In the genomic region with DNA sequence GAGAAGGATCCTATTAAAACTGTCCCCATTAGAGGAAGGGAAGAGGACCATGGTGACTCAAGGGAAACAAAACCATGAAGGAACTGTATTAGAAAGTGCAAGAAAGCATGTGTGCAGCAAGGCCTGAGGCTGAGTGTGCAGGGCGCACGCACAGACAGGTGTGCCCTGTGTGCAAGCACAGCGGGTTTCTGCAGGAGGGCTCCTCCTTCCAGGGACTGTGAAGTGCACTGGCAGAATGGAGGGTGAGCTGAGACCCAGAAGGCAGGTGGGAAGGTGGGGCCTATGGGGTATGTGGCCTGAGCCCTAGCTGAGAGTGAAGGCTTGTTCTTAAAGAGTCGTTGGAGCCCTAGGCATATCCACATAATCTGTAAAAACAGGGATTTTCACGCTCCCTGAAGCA, we compare ENCODE assay signal across 9 mouse cellular contexts. TPM values are rescaled to one million over a fixed set of nuclear protein-coding genes. Genes with fewer than 3 reads are reported as not detected.
DNase-seq lines count a peak whose midpoint lies in the region; ATAC-seq and TF ChIP-seq lines count a peak whose summit lies in the region.
"Had no signal": no experiment of that assay in that cellular context is flagged by ENCODE, and none has a peak within 500 bp of the region (broad histone marks: within the 10 kb centered on the region; RNA-seq: fewer than 3 reads in every experiment).

No protein-coding gene starts in this region.

- no peak overlapping the region for H3K4me3 ChIP-seq in heart, embryonic 14.5 days (ENCODE audit: control insufficient read depth in 1 of 2, insufficient read depth in 1 of 2, low read depth in 1 of 2, low read length in 2 of 2)
- H3K4me3 ChIP-seq in heart, adult 2 months = no peak overlapping the region
- H3K4me3 ChIP-seq in embryonic facial prominence, embryonic 10.5 days = peak overlapping the region; percentile 96
- peak overlapping the region; percentile 70 for H3K4me3 ChIP-seq in intestine, embryonic 14.5 days (ENCODE audit: low read depth, low read length)
- peak overlapping the region; percentile 80 for H3K4me3 ChIP-seq in midbrain, postnatal 0 days (ENCODE audit: low read depth, low read length)
- H3K4me3 ChIP-seq: myocyte had no signal

- H3K27me3 ChIP-seq in heart, embryonic 14.5 days (ENCODE audit: control insufficient read depth, insufficient read depth, low read length) = no peaks in the 10 kb centered on the region
- H3K27me3 ChIP-seq in heart, adult 2 months (ENCODE audit: control insufficient read depth, insufficient read depth, low read length) = peaks cover 3% of the 10 kb centered on the region
- no peaks in the 10 kb centered on the region for H3K27me3 ChIP-seq in embryonic facial prominence, embryonic 10.5 days (replicated peaks; ENCODE audit: low read depth, poor library complexity, severe bottlenecking)
- H3K27me3 ChIP-seq in intestine, embryonic 14.5 days (replicated peaks; ENCODE audit: control insufficient read depth, insufficient read depth, low read length) = no peaks in the 10 kb centered on the region
- H3K27me3 ChIP-seq in midbrain, postnatal 0 days (ENCODE audit: insufficient read depth, low read length) = no peaks in the 10 kb centered on the region

- TF ChIP-seq EP300 in heart, adult 2 months (IDR thresholded peaks at IDR 0.05; ENCODE audit: insufficient read depth, low read depth, low read length) = no peak

- peak overlapping the region; percentile 84 for H3K4me2 ChIP-seq in heart, embryonic 14.5 days (ENCODE audit: low read length)
- peak overlapping the region; percentile 66 for H3K4me2 ChIP-seq in intestine, embryonic 14.5 days (ENCODE audit: low read length)
- H3K4me2 ChIP-seq in midbrain, postnatal 0 days (ENCODE audit: low read depth, low read length, poor library complexity, severe bottlenecking) = peak overlapping the region; percentile 96

- no peak overlapping the region; the same call in 1 of the 2 replicates for H3K9ac ChIP-seq in heart, embryonic 14.5 days (ENCODE audit: low read length)
- no peak overlapping the region for H3K9ac ChIP-seq in heart, adult 2 months (ENCODE audit: low read depth, low read length)
- peak overlapping the region; percentile 90; the same call in 1 of the 2 replicates for H3K9ac ChIP-seq in intestine, embryonic 14.5 days (ENCODE audit: low read length)
- H3K9ac ChIP-seq in midbrain, postnatal 0 days (replicated peaks; ENCODE audit: low read length, poor library complexity, severe bottlenecking) = 0 out of 2 replicates have a peak overlapping the region, but pooled peaks have one; percentile 92

- no peak overlapping the region for H3K27ac ChIP-seq in heart, embryonic 14.5 days (replicated peaks in 1 of 2; ENCODE audit: control insufficient read depth in 1 of 2, insufficient read depth in 1 of 2, low read depth in 2 of 2, low read length in 2 of 2)
- no peak overlapping the region for H3K27ac ChIP-seq in heart, adult 2 months
- peak overlapping the region; percentile 97 for H3K27ac ChIP-seq in embryonic facial prominence, embryonic 10.5 days (replicated peaks)
- no peak overlapping the region for H3K27ac ChIP-seq in intestine, embryonic 14.5 days (ENCODE audit: low read depth)
- no peak overlapping the region for H3K27ac ChIP-seq in midbrain, postnatal 0 days (ENCODE audit: low read depth, low read length)

- DNase-seq in heart, adult 2 months = no peak
- no peak for DNase-seq in embryonic facial prominence, embryonic 10.5 days (ENCODE audit: low spot score)
- no peak for DNase-seq in intestine, embryonic 14.5 days (ENCODE audit: low spot score)
- DNase-seq in midbrain, postnatal 0 days (ENCODE audit: low spot score) = no peak
- DNase-seq in spleen, postnatal 4 days (ENCODE audit: low spot score in 2 of 2) = no peak
- DNase-seq in left cerebral cortex, postnatal 4 days = no peak
- DNase-seq in adipocyte (ENCODE audit: low spot score) = no peak

- peaks cover 9 to 19% of the 10 kb centered on the region in 2 experiments; a peak in 3 of 4 replicates for H3K4me1 ChIP-seq in heart, embryonic 14.5 days (ENCODE audit: control insufficient read depth in 2 of 2, insufficient read depth in 2 of 2, low read length in 2 of 2)
- no peaks in the 10 kb centered on the region for H3K4me1 ChIP-seq in heart, adult 2 months (ENCODE audit: control insufficient read depth, insufficient read depth, low read length)
- H3K4me1 ChIP-seq in embryonic facial prominence, embryonic 10.5 days = peaks cover 55% of the 10 kb centered on the region
- H3K4me1 ChIP-seq in intestine, embryonic 14.5 days (replicated peaks; ENCODE audit: control insufficient read depth, insufficient read depth, low read length) = peaks cover 29% of the 10 kb centered on the region
- peaks cover 6% of the 10 kb centered on the region; the same call in 1 of the 2 replicates for H3K4me1 ChIP-seq in midbrain, postnatal 0 days (ENCODE audit: insufficient read depth, low read length)

- TF ChIP-seq POLR2A in heart, adult 2 months (IDR thresholded peaks at IDR 0.05; ENCODE audit: insufficient read depth, low read depth, low read length) = no peak

- peaks cover 8% of the 10 kb centered on the region; the same call in 1 of the 2 replicates for H3K36me3 ChIP-seq in heart, embryonic 14.5 days (ENCODE audit: control insufficient read depth, insufficient read depth, low read length)
- no peaks in the 10 kb centered on the region for H3K36me3 ChIP-seq in heart, adult 2 months (ENCODE audit: control insufficient read depth, insufficient read depth, low read length)
- peaks cover 51% of the 10 kb centered on the region for H3K36me3 ChIP-seq in embryonic facial prominence, embryonic 10.5 days (replicated peaks)
- H3K36me3 ChIP-seq in intestine, embryonic 14.5 days (ENCODE audit: control insufficient read depth, insufficient read depth, low read length) = peaks cover 16% of the 10 kb centered on the region
- H3K36me3 ChIP-seq in midbrain, postnatal 0 days (ENCODE audit: insufficient read depth, low read length) = no peaks in the 10 kb centered on the region

- ATAC-seq in heart, embryonic 14.5 days (ENCODE audit: insufficient number of reproducible peaks, insufficient read depth, low FRiP score, low read depth) = no peak
- no peak for ATAC-seq in intestine, embryonic 14.5 days (replicated peaks; ENCODE audit: low FRiP score, low TSS enrichment, low read depth)
- no peak for ATAC-seq in midbrain, postnatal 0 days (ENCODE audit: low FRiP score)

- H3K9me3 ChIP-seq in heart, embryonic 14.5 days (ENCODE audit: control insufficient read depth, low read length) = no peaks in the 10 kb centered on the region
- H3K9me3 ChIP-seq in embryonic facial prominence, embryonic 10.5 days = no peaks in the 10 kb centered on the region
- H3K9me3 ChIP-seq in intestine, embryonic 14.5 days (ENCODE audit: control insufficient read depth, low read length) = no peaks in the 10 kb centered on the region
- H3K9me3 ChIP-seq in midbrain, postnatal 0 days (ENCODE audit: low read length) = no peaks in the 10 kb centered on the region

- H3K79me2 ChIP-seq in heart, adult 2 months (replicated peaks; ENCODE audit: control insufficient read depth, insufficient read depth, low read length) = no peaks in the 10 kb centered on the region

- intact Hi-C loops in heart, adult 2 months (cut with DNase I) = no loop called here
- intact Hi-C loops in left cerebral cortex, postnatal 4 days (cut with DNase I) = no loop called here

- TF ChIP-seq CTCF in heart, adult 2 months (IDR thresholded peaks at IDR 0.05) = no peak
- TF ChIP-seq CTCF in midbrain, postnatal 0 days (IDR thresholded peaks at IDR 0.05) = no peak

- 66% methylated on average over 5 of the region's 5 CpGs for WGBS in heart, embryonic 14.5 days
- 81% methylated on average over 5 of the region's 5 CpGs for WGBS in heart, adult 2 months
- 46% methylated on average over 5 of the region's 5 CpGs for WGBS in embryonic facial prominence, embryonic 10.5 days
- WGBS in intestine, embryonic 14.5 days = 36% methylated on average over 5 of the region's 5 CpGs
- WGBS in midbrain, postnatal 0 days = 36% methylated on average over 5 of the region's 5 CpGs

RNA-seq across cellular contexts. Expression of gene Ptprf, which starts 1.9 kb away (rescaled TPM):
- polyA plus RNA-seq in heart, embryonic 14.5 days (2014; fragmentation: Nextera tagmentation; extraction: Ambion mirVana) = 19.6 and 19.7 TPM in 2 replicates
- total RNA-seq in heart, adult 2 months (2021) = 1 to 10 TPM; 5.8 to 6.3 TPM
- polyA plus RNA-seq in heart, adult 2 months (2012; rRNA removed) = 6.6 and 7.8 TPM in 2 replicates
- 88.2 and 95.5 TPM in 2 replicates for polyA plus RNA-seq in embryonic facial prominence, embryonic 10.5 days (2016; fragmentation: Nextera tagmentation; extraction: Ambion mirVana)
- polyA plus RNA-seq in intestine, embryonic 14.5 days (2014; fragmentation: Nextera tagmentation; extraction: Ambion mirVana) = 69.1 and 73.6 TPM in 2 replicates
- total RNA-seq in midbrain, postnatal 0 days (2014; rRNA removed) = 160 and 186 TPM in 2 replicates
- 46.4 and 48.1 TPM in 2 replicates for polyA plus RNA-seq in midbrain, postnatal 0 days (2015; fragmentation: Nextera tagmentation; extraction: Ambion mirVana)
- total RNA-seq in left cerebral cortex, postnatal 4 days (2021) = 100 to 1,000 TPM; 229 to 232 TPM

Comparison
In these comparisons a context has a peak if more than half of its experiments do, and no peak if none do; other contexts are left out.
1. H3K4me3 ChIP-seq: peak in embryonic facial prominence, embryonic 10.5 days (single experiment), intestine, embryonic 14.5 days (single experiment) and midbrain, postnatal 0 days (single experiment); none in heart, embryonic 14.5 days (0 of 2) and heart, adult 2 months (single experiment).
2. H3K9ac ChIP-seq: peak in intestine, embryonic 14.5 days (single experiment) and midbrain, postnatal 0 days (single experiment); none in heart, embryonic 14.5 days (single experiment) and heart, adult 2 months (single experiment).
3. Peak in every context shown above with its lines, with median percentiles within 50 percentile points of each other: H3K4me2 ChIP-seq.